Mouse (Mus musculus) erythroblast, embryonic 14.5 days (primary cell): ENCODE measurements around the gene Pla2g2c. TPM values are rescaled to one million over a fixed set of nuclear protein-coding genes. Genes with fewer than 3 reads are reported as not detected.

Source experiments
- H3K27me3 ChIP-seq: 2 replicates; pipeline ENCODE4 v1.6.1; 2012; ENCODE audit warnings: inconsistent platforms; ENCODE audit not compliant: control insufficient read depth
- H3K36me3 ChIP-seq: 2 replicates; pipeline ENCODE4 v1.6.1; 2012; ENCODE audit warnings: mild to moderate bottlenecking, inconsistent platforms; ENCODE audit not compliant: control insufficient read depth
- H3K4me1 ChIP-seq: 2 replicates; pipeline ENCODE4 v1.6.1; 2012; ENCODE audit warnings: inconsistent platforms; ENCODE audit not compliant: control insufficient read depth
- H3K4me3 ChIP-seq: replicated peaks from 2 replicates; pipeline ENCODE3; 2012; ENCODE audit warnings: moderate library complexity, mild to moderate bottlenecking, inconsistent platforms
- H3K9me3 ChIP-seq: 2 replicates; pipeline ENCODE4 v1.6.1; 2012; ENCODE audit warnings: low read length, inconsistent platforms, mixed read lengths; ENCODE audit not compliant: control insufficient read depth
- GATA1 ChIP-seq: IDR thresholded peaks from 2 replicates; pipeline ENCODE4 v1.6.1; 2012; ENCODE audit warnings: low read length, inconsistent platforms, mixed read lengths
- TAL1 ChIP-seq: IDR thresholded peaks from 3 replicates; pipeline ENCODE4 v1.6.1; 2012; ENCODE audit warnings: low read length, inconsistent platforms, mixed read lengths
- polyA plus RNA-seq: library from polyadenylated mRNA; stranded (reverse); fragments of >175 nt; gene quantifications from 2 replicates; pipeline ENCODE4 v1.2.3, GENCODE M21; 2012

The Pla2g2c gene
- polyA plus RNA-seq, 1 experiment: not detected

DNA sequence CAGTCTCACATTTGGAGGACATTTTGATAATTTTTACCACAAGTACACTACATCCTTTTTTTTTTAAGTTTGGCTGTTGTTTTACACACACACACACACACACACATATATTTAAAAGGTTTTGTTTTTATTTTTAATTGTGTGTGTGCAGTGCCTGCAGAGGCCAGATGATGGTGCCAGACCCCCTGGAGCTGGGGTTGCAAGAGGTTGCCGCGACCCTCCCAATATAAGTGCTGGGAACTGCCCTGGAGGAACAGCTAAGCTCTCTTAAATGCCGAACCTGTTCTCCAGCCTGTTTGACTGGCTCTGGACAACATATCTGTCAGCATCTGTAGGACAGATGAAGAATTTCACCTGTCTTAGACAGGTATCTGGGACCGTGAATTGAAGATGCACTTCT, 20.4 kb upstream of the Pla2g2c start:
- Histone ChIP-seq H3K9me3 (peaks cover 8% of the 10 kb centered on the region), H3K4me1 (no peaks in the 10 kb centered on the region), H3K36me3 (no peaks in the 10 kb centered on the region), H3K4me3 (no peak overlapping the region), H3K27me3 (no peaks in the 10 kb centered on the region; the same call in 1 of the 2 replicates)
- TF ChIP-seq GATA1: no peak
- no peak for TF ChIP-seq TAL1

DNA sequence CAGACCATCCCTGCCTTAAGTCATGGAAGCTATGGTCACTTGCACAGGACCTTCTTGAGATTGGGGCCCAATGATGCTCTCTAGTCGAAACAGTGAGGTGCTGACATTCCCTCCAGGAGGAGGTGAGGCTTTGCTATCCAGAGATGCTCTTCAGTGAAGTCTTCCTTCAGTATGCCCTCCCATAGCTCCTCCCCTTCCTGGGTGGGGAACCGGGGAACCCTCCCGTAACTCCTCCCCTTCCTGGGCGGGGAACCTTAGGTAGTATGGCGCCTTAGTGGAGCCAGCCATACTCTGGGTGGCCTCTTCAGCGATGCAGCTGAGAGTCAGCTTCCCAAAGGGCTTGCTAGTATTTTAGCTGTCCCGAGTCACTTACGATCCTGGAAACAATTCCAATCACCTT, 18.0 kb upstream of the Pla2g2c start:
- Histone ChIP-seq H3K4me3 (no peak overlapping the region), H3K9me3 (peaks cover 8% of the 10 kb centered on the region), H3K4me1 (no peaks in the 10 kb centered on the region), H3K27me3 (no peaks in the 10 kb centered on the region; the same call in 1 of the 2 replicates), H3K36me3 (no peaks in the 10 kb centered on the region)
- TF ChIP-seq TAL1: no peak
- TF ChIP-seq GATA1: no peak

DNA sequence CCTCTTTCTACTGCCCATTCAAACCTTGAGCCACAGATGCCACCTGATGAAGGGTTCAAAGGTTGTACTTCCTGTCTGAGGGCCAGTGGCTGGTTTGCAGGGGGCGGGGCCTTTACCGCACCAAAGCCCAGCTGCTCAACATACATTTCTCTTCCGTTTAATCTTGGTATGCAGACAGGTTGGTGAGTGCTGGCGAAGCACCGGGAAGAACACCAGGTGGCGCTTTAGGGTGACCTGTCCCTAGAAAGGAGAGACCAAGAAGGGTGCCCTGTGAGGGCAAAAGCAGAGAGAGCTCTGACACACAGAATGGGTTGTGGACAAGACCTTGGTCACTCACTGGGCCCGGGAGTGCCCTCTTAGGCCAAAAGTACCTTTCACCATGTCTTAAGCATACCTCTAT, 16.0 kb upstream of the Pla2g2c start:
- peaks cover 8% of the 10 kb centered on the region for H3K9me3 ChIP-seq

DNA sequence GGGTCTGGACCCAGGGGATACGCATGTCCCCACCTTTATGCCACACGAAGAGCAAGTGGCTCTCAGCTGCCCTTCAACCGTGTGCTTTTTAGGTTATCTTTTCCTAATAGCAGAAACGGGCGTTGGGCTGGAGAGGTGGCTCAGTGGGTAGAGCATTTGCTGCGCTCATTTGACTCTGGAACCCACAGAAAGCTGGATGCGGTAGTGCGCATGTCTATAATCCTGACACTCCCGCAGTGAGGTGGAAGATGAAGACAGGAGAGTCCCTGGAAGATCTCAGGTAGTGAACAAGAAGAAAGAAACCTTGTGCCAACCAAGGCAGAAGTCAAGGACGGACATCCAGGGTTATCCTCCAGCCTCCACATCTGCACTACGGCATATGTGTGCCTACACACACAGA, 15.3 kb upstream of the Pla2g2c start:
- Histone ChIP-seq H3K9me3 (peaks cover 8% of the 10 kb centered on the region), H3K36me3 (no peaks in the 10 kb centered on the region), H3K27me3 (no peaks in the 10 kb centered on the region; the same call in 1 of the 2 replicates), H3K4me1 (no peaks in the 10 kb centered on the region), H3K4me3 (no peak overlapping the region)
- TF ChIP-seq TAL1: no peak
- TF ChIP-seq GATA1: no peak

More for the DNA sequence above, 16.0 kb upstream of the Pla2g2c start:
- Histone ChIP-seq H3K27me3 (no peaks in the 10 kb centered on the region; the same call in 1 of the 2 replicates), H3K4me1 (no peaks in the 10 kb centered on the region), H3K4me3 (no peak overlapping the region), H3K36me3 (no peaks in the 10 kb centered on the region)
- TF ChIP-seq GATA1 (no peak), TAL1 (no peak)

DNA sequence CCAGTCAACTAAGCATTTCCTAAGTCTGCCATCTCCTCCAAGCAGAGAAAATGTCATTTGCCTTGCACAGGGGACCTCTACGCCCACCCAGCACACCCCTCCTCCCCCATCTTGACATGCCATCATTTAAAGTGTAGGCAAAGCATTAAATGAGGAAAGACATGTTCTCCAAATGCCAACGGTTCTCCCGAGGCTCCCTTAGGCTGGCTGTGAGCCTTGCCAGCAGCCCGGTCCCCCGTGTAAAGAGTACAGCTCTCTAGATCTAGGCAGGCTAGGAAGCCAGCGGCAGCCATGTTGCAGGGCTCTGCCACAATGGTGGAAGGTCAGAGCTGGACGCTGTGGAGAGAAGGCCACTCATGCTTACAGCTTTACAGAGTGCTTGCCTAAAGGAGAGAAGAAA, 14.6 kb upstream of the Pla2g2c start:
- no peak overlapping the region for H3K4me3 ChIP-seq
- no peaks in the 10 kb centered on the region for H3K4me1 ChIP-seq
- H3K36me3 ChIP-seq: no peaks in the 10 kb centered on the region
- no peak for TF ChIP-seq GATA1
- no peak for TF ChIP-seq TAL1
- no peaks in the 10 kb centered on the region; the same call in 1 of the 2 replicates for H3K27me3 ChIP-seq
- H3K9me3 ChIP-seq: peaks cover 8% of the 10 kb centered on the region

DNA sequence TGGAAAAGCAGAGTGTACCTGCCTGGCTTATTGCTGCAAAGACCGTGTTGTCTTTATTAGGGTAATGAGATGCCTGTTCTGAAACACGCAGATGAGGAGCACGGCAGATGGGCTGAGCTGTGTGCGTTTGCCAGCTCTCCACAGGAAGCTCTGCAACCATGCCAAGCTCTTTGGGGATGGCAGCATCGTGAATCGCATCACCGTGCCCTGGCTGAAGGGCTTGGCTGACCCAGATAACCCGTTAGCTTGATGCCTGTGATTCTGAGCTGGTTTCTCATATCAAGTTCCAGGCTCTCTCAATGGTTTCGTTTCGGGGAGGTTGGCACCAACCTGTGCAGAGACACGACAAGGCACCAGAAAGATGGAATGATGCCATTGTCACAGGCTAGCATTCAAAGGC, 14.0 kb upstream of the Pla2g2c start:
- Histone ChIP-seq H3K36me3 (no peaks in the 10 kb centered on the region), H3K9me3 (peaks cover 8% of the 10 kb centered on the region), H3K4me1 (no peaks in the 10 kb centered on the region), H3K27me3 (no peaks in the 10 kb centered on the region; the same call in 1 of the 2 replicates), H3K4me3 (no peak overlapping the region)
- TF ChIP-seq TAL1 (no peak), GATA1 (no peak)

DNA sequence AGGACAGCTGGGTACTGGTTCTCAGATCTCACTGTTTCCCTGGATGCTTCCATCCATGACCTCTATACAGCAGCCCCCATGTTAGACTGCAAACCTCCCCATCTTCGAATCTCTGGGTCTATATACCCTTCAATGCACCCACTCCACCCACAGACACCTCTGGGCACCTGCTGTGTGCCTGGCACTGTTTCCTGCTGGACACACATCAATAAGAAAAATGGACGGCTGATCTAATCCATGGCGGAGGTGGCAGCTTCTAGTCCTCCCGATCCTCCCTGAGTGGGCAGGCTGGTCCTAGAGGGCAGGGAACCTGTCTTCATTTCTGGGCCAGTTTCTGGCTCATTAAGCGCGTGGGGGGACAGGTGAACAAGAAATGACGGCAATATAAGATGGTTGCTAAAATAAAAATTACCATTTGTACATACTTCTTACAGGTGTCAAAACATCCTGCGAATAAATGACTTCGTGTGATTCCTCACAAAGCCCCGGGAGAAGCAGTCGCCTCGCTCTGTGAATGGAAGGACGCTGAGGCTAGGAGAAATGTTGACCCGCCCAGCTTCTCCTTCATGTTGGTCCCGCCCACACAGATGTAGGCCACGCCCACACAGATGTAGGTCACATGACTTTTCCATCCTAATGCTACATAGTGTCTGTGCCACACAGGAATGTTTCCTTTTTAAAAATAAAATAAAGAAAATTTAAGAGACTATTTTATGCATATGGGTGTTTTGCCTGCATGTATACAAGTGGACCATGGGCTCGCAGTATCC, 13.4 kb upstream of the Pla2g2c start:
- TF ChIP-seq GATA1 (no peak), TAL1 (no peak)
- H3K27me3 ChIP-seq: no peaks in the 10 kb centered on the region; the same call in 1 of the 2 replicates
- H3K4me1 ChIP-seq: no peaks in the 10 kb centered on the region
- no peaks in the 10 kb centered on the region for H3K36me3 ChIP-seq
- H3K4me3 ChIP-seq: no peak overlapping the region
- peaks cover 7% of the 10 kb centered on the region for H3K9me3 ChIP-seq

DNA sequence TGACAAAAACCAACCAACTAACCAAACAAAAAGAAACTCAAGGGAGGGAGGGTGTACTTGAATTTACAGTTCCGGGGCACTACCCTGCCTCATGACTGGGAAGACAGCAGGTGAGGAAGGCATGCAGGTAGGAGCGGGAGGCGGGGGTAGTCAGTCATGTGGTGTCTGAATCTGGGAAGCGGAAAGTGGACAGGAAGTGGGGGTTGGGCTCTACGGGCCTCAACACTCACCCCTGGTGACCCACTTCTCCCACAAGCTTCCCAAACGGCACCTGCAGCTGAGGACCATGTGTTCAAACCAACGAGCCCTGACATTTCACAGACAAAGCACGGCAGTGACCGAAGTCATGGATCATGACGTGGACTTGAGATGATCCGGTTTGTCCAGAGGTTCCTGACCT, 12.5 kb upstream of the Pla2g2c start:
- H3K27me3 ChIP-seq: no peaks in the 10 kb centered on the region
- H3K4me1 ChIP-seq: no peaks in the 10 kb centered on the region
- no peaks in the 10 kb centered on the region for H3K36me3 ChIP-seq
- TF ChIP-seq GATA1 (no peak), TAL1 (no peak)
- no peak overlapping the region for H3K4me3 ChIP-seq
- no peaks in the 10 kb centered on the region for H3K9me3 ChIP-seq

DNA sequence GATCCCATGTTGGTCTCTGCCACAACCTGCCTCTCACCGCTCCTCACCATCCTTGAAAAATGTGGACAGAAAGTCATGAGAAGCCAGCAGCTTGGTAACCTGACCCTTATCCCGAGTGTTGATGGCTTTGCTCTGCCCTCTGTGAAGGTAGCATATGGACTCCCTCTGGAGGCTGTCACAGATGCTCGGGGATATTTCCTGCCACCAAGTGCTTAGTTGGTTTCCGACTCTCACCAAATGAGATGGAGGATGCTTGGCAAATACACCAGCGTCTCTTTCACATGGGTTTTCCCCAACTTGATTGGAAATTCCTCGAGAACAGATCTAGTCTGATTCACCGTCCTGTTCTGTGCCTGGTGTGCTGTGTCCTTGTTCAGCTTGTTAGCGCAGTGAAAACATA, 12.0 kb upstream of the Pla2g2c start:
- H3K27me3 ChIP-seq: no peaks in the 10 kb centered on the region
- H3K9me3 ChIP-seq: no peaks in the 10 kb centered on the region
- H3K4me1 ChIP-seq: no peaks in the 10 kb centered on the region
- no peaks in the 10 kb centered on the region for H3K36me3 ChIP-seq
- TF ChIP-seq GATA1: no peak
- no peak for TF ChIP-seq TAL1
- H3K4me3 ChIP-seq: no peak overlapping the region
